Mouse (Mus musculus): ENCODE results near the gene Hesx1. TPM values are rescaled to one million over a fixed set of nuclear protein-coding genes. Genes with fewer than 3 reads are reported as not detected.

Hesx1 gene
- polyA plus RNA-seq, 2 experiments from 2014 or later, result 0.88 TPM; not detected in 1

Other genes starting within 250 kb of the Hesx1 start
- gene Asb14, start 99.9 kb upstream of the Hesx1 start, polyA plus RNA-seq (2017; shearing (Covaris generic)), result 1 to 10 TPM in 1 of 2 experiments, not detected in 1; 1.5 TPM
- gene Appl1, start 23.2 kb upstream of the Hesx1 start, polyA plus RNA-seq (2017; shearing (Covaris generic)), result 10 to 100 TPM; 26.2 to 38.2 TPM
- under 1 TPM; 0.32 to 0.33 TPM for gene Il17rd, start 44.5 kb downstream of the Hesx1 start, polyA plus RNA-seq (2017; shearing (Covaris generic))
- 100 to 1,000 TPM; 120 to 133 TPM for gene Arhgef3, start 120.5 kb downstream of the Hesx1 start, polyA plus RNA-seq (2017; shearing (Covaris generic))

All from activated CD4-positive, CD25-positive, alpha-beta regulatory T cell, adult 4 months (primary cell).